Mouse (Mus musculus) urinary bladder, postnatal 4 days (tissue): ENCODE results near the gene Txnip.

Source experiments
- DNase-seq, 2 experiments: peaks; one replicate each; pipeline ENCODE4 v3.0.0; 2021 to 2022; ENCODE audit warnings: low spot score in 2 of 2

Txnip gene

GRCm38 (mm10) chr3:96551203-96551602, 6.6 kb upstream of the Txnip start:
- peak in 1 of 2 experiments; percentile 34 for DNase-seq

- DNase-seq: no peak
Measured at GRCm38 (mm10) chr3:96551890-96552289, 5.9 kb upstream of the Txnip start.

- no peak for DNase-seq
Measured at GRCm38 (mm10) chr3:96553601-96554000, 4.2 kb upstream of the Txnip start.

GRCm38 (mm10) chr3:96554251-96554650, 3.5 kb upstream of the Txnip start:
- DNase-seq: no peak

GRCm38 (mm10) chr3:96555041-96555596, 2.6 kb upstream of the Txnip start:
- peak in 1 of 2 experiments; percentile 78 for DNase-seq

GRCm38 (mm10) chr3:96555999-96556614, 1.6 kb upstream of the Txnip start:
- no peak for DNase-seq

- DNase-seq: no peak
Measured at GRCm38 (mm10) chr3:96556651-96557635, 814 bp upstream of the Txnip start.

GRCm38 (mm10) chr3:96558159-96558558, 402 bp downstream of the Txnip start:
- DNase-seq: no peak

GRCm38 (mm10) chr3:96558668-96559196, 975 bp downstream of the Txnip start:
- DNase-seq: no peak

GRCm38 (mm10) chr3:96559398-96559910, 1.7 kb downstream of the Txnip start:
- DNase-seq: no peak

GRCm38 (mm10) chr3:96559911-96560850, 2.4 kb downstream of the Txnip start:
- DNase-seq: no peak

- DNase-seq: no peak
Measured at GRCm38 (mm10) chr3:96560881-96561668, 3.3 kb downstream of the Txnip start.

GRCm38 (mm10) chr3:96561946-96562681, 4.4 kb downstream of the Txnip start:
- DNase-seq: no peak

- DNase-seq: no peak
Measured at GRCm38 (mm10) chr3:96563267-96563666, 5.5 kb downstream of the Txnip start.

GRCm38 (mm10) chr3:96563911-96564632, 6.3 kb downstream of the Txnip start:
- no peak for DNase-seq

GRCm38 (mm10) chr3:96564633-96565032, 6.9 kb downstream of the Txnip start:
- no peak for DNase-seq

GRCm38 (mm10) chr3:96565105-96565504, 7.3 kb downstream of the Txnip start:
- no peak for DNase-seq

- no peak for DNase-seq
Measured at GRCm38 (mm10) chr3:96566661-96567450, 9.1 kb downstream of the Txnip start.
